Mouse (Mus musculus): ENCODE results near the gene Myt1.

DNA sequence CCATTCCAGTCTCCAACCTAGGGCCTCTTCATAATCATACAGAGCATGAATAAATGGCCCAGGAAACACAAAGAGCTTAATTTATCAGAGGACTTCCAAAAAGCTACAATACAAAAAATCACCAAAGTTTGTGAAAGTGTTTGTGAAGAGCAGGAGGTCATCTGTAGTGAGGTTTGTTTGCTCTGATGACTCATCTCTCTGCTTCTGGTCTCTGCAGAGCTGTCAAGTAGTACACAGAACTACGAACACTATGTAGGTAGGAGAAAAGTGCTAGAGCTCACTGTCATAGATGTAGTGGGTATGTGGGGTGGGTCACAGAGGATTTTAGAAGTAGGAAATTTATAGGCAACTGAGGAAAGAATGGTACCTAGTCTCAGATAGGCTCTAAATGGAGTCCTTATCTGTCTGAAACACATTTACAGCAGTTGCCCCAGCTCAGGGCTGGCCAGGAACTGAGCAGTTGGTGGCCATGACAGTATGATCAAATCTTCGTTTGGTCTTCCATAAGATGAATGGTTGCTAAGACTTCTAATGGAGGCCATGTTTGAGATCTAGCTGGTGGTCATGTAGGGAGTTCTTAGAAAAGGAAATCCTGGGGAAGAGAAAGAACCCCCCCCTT, 66.0 kb downstream of the Myt1 start:
- TF ChIP-seq CTCF (conservative IDR thresholded peaks at IDR 0.05; ENCODE audit: low read length) (no peak), POU5F1 (IDR thresholded peaks at IDR 0.05; ENCODE audit: borderline replicate concordance, low read length) (no peak)
